Mouse (Mus musculus) heart, adult 10 weeks (tissue): ENCODE measurements around the gene Sept12. TPM values are rescaled to one million over a fixed set of nuclear protein-coding genes. Genes with fewer than 3 reads are reported as not detected.

Experiments
- polyA plus RNA-seq: library from polyadenylated mRNA; stranded (reverse); fragments of 350-450 nt; fragmentation: Illumina TruSeq; extraction: RNeasy Lipid Tissue Mini Kit (QIAGEN cat#74804); gene quantifications from one replicate; pipeline ENCODE4 v1.2.3, GENCODE M21; 2014; ENCODE audit warnings: low read depth, low replicate concordance

Gene Sept12
- polyA plus RNA-seq: not detected

DNA sequence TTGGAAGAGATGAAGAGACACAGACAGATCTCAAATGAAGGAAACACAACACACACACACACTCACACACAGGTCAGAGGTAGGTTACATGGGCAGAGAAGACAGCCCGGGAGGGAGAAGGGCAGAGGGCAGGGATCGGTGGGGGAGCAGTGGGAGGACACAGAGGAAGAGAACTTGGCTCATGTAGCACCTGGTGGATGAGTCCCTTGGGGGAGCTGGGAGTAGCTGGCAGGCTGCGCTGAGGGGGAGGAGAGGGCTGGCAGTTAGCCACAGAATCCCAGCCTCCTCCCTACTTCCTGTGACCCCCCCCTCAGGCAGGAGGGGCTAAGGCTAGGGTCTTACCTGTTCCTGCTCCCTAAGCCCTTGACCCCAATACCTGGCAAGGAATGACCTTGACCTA, at the start of gene Sept12:
TSS of gene Sept12 (minus strand) at position 300 of the 400 bp plus-strand sequence.

DNA sequence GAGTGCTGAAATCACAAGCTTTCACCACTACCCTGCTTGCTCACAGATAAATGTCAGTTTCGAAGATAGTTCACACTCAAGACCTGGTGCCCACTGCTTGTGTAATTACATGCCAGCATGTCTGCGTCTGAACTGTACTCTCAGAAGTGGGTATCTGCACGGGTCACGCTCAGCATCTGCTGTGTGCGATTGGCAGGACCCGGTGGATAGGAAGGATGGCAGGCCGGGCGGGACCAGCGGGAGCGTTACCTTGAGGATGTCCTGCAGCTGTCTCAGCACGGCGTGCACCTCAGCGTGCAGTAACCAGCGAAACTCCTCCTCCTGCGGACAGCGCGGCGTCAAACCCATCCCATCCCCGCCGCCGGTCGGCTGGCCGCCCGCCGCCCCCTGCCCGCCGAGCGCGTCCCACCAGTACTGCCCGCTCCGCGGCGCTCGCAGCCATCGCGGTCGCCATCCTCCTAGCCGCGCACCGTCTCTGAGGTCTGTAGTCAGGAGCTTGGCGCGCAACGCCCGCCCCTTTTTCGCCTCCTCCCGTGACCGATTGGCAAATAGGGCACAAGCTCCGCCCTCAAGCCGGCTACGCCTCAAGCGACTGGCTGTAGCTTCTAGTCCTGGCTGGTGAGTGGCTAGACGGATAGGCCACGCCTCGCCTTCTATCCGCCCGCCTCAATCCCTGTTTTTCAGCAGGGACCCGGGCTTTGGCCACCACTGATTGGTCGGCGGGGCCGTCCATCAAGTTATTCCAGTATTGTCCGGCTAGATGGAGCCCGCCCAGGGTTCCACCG, 15.6 kb upstream of the Sept12 start, which contains the start of gene Rogdi:
TSS of gene Rogdi (minus strand) at position 500 of the 785 bp plus-strand sequence.

GRCm38 (mm10) chr16:5007067-5007466, 9.4 kb upstream of the Sept12 start, which contains the start of gene Smim22:
TSS of gene Smim22 (plus strand) at chr16:5007288.

GRCm38 (mm10) chr16:4963797-4964709, 33.6 kb downstream of the Sept12 start, which contains the start of gene Anks3:
TSS of gene Anks3 (minus strand) at chr16:4964205.

GRCm38 (mm10) chr16:4938461-4938860, 59.2 kb downstream of the Sept12 start, which contains the start of gene Nudt16l1:
TSS of gene Nudt16l1 (plus strand) at chr16:4938761.

Other genes with a start within 250 kb of the Sept12 start
- 65.9 TPM for gene Cdip1, start 207.6 kb downstream of the Sept12 start, polyA plus RNA-seq
- not detected for gene 4930562C15Rik, start 162.4 kb downstream of the Sept12 start, polyA plus RNA-seq
- 29.5 TPM for gene Ubald1, start 117.5 kb downstream of the Sept12 start, polyA plus RNA-seq
- gene Mgrn1, start 111.6 kb downstream of the Sept12 start, polyA plus RNA-seq: 173 TPM
- 24.9 TPM for gene Nudt16l1, start 59.1 kb downstream of the Sept12 start, polyA plus RNA-seq
- gene Anks3, start 33.6 kb downstream of the Sept12 start, polyA plus RNA-seq: 19.7 TPM
- not detected for gene Smim22, start 9.4 kb upstream of the Sept12 start, polyA plus RNA-seq
- gene Rogdi, start 15.7 kb upstream of the Sept12 start, polyA plus RNA-seq: 35.0 TPM
- 52.6 TPM for gene Glyr1, start 52.0 kb upstream of the Sept12 start, polyA plus RNA-seq
- 20.4 TPM for gene Ubn1, start 52.2 kb upstream of the Sept12 start, polyA plus RNA-seq
- gene Ppl, start 134.6 kb upstream of the Sept12 start, polyA plus RNA-seq: 4.8 TPM
- gene Sec14l5, start 149.3 kb upstream of the Sept12 start, polyA plus RNA-seq: 2.7 TPM
- 15.2 TPM for gene Nagpa, start 206.2 kb upstream of the Sept12 start, polyA plus RNA-seq
- 9.1 TPM for gene AU021092, start 224.4 kb upstream of the Sept12 start, polyA plus RNA-seq
- gene Alg1, start 235.8 kb upstream of the Sept12 start, polyA plus RNA-seq: 23.5 TPM